ENCODE assay signal across 9 mouse cellular contexts in genomic region chr19:44474158-44474557, GRCm38 (mm10). TPM values are rescaled to one million over a fixed set of nuclear protein-coding genes. Genes with fewer than 3 reads are reported as not detected.
A peak's percentile ranks its signal among the peaks of the same experiment; 100 is the strongest.
DNase-seq lines count a peak whose midpoint lies in the region; ATAC-seq and TF ChIP-seq lines count a peak whose summit lies in the region.
"Had no signal": no experiment of that assay in that cellular context is flagged by ENCODE, and none has a peak within 500 bp of the region (broad histone marks: within the 10 kb centered on the region; RNA-seq: fewer than 3 reads in every experiment).

No protein-coding gene starts in this region.

- in situ Hi-C loops in ES-E14 (cut with MboI; ENCODE audit: low sequenced_read_pairs in 2 of 2, unreplicated experiment in 2 of 2), result no loop called here

- TF ChIP-seq POLR2A in small intestine, adult 2 months (IDR thresholded peaks at IDR 0.05; ENCODE audit: low read depth, low read length), result no peak

- peaks cover 3% of the 10 kb centered on the region; the same call in 1 of the 2 replicates for H3K27me3 ChIP-seq in heart, embryonic 10.5 days (ENCODE audit: insufficient read depth, poor library complexity, severe bottlenecking)
- no peaks in the 10 kb centered on the region for H3K27me3 ChIP-seq in small intestine, adult 2 months (ENCODE audit: control insufficient read depth, insufficient read depth, low read length)
- H3K27me3 ChIP-seq: neural tube, embryonic 12.5 days had no signal

- ATAC-seq in inflammation-experienced regulatory T-cells, adult 6 months, result no peak

- peak; percentile 72; the same call in 1 of the 2 replicates for TF ChIP-seq CTCF in small intestine, adult 2 months (IDR thresholded peaks at IDR 0.05; ENCODE audit: extremely low read depth, insufficient read length, insufficient replicate concordance, low read depth, low read length)

- H3K4me1 ChIP-seq in ES-E14 (ENCODE audit: control insufficient read depth in 2 of 2, insufficient read depth in 2 of 2, low read length in 2 of 2, poor library complexity in 1 of 2), result peaks cover 0 to 2% of the 10 kb centered on the region in 2 experiments; a peak in 1 of 4 replicates
- no peaks in the 10 kb centered on the region for H3K4me1 ChIP-seq in heart, embryonic 10.5 days
- no peaks in the 10 kb centered on the region for H3K4me1 ChIP-seq in small intestine, adult 2 months (ENCODE audit: control insufficient read depth, insufficient read depth, insufficient read length, low read length)
- H3K4me1 ChIP-seq: neural tube, embryonic 12.5 days had no signal

- no peaks in the 10 kb centered on the region for H3K9me3 ChIP-seq in ES-E14 (ENCODE audit: control insufficient read depth, insufficient read depth, low read depth, low read length)
- no peaks in the 10 kb centered on the region for H3K9me3 ChIP-seq in heart, embryonic 10.5 days
- H3K9me3 ChIP-seq: neural tube, embryonic 12.5 days had no signal

- no peak overlapping the region for H3K4me3 ChIP-seq in ES-E14 (ENCODE audit: insufficient read depth in 1 of 2, low read depth in 1 of 2, low read length in 2 of 2, poor library complexity in 1 of 2, severe bottlenecking in 1 of 2)
- no peak overlapping the region for H3K4me3 ChIP-seq in heart, embryonic 10.5 days
- H3K4me3 ChIP-seq in small intestine, adult 2 months (ENCODE audit: low read depth, low read length), result no peak overlapping the region
- H3K4me3 ChIP-seq: neural tube, embryonic 12.5 days had no signal

- DNase-seq in ES-E14 (ENCODE audit: low read depth, low spot score), result peak; percentile 91
- DNase-seq in adrenal gland, adult 2 months, result peak; percentile 86
- peak; percentile 96 for DNase-seq in embryo, embryonic 10 days (ENCODE audit: low spot score)
- DNase-seq in heart, embryonic 10.5 days (ENCODE audit: low spot score), result peak; percentile 82
- DNase-seq in layer of hippocampus, postnatal 14 days (ENCODE audit: low spot score in 2 of 2), result peak; percentile 74 to 86
- peak; percentile 95 for DNase-seq in lung, postnatal 36 days

- no peak overlapping the region for H3K9ac ChIP-seq in ES-E14 (ENCODE audit: insufficient read depth, low read depth, low read length, poor library complexity, severe bottlenecking)
- H3K9ac ChIP-seq: neural tube, embryonic 12.5 days had no signal

- H3K27ac ChIP-seq in ES-E14 (ENCODE audit: insufficient read depth, low read depth, low read length, poor library complexity, severe bottlenecking), result no peak overlapping the region
- no peak overlapping the region for H3K27ac ChIP-seq in heart, embryonic 10.5 days
- no peak overlapping the region for H3K27ac ChIP-seq in small intestine, adult 2 months (ENCODE audit: insufficient read depth, low read depth, low read length)
- H3K27ac ChIP-seq: neural tube, embryonic 12.5 days had no signal

- 4% methylated on average over 10 of the region's 10 CpGs for WGBS in heart, embryonic 10.5 days
- WGBS in small intestine, adult 2 months, result 8% methylated on average over 10 of the region's 10 CpGs

- H3K36me3 ChIP-seq in ES-E14 (ENCODE audit: control insufficient read depth, insufficient read depth, low read length, poor library complexity, severe bottlenecking), result no peaks in the 10 kb centered on the region
- no peaks in the 10 kb centered on the region for H3K36me3 ChIP-seq in heart, embryonic 10.5 days
- no peaks in the 10 kb centered on the region for H3K36me3 ChIP-seq in small intestine, adult 2 months (ENCODE audit: control insufficient read depth, insufficient read depth, low read length)
- H3K36me3 ChIP-seq: neural tube, embryonic 12.5 days had no signal

TF ChIP-seq in ES-E14, 5 proteins besides CTCF, POLR2A, EP300 and RAD21:
- TF ChIP-seq ZC3H11A (IDR thresholded peaks at IDR 0.05; ENCODE audit: borderline replicate concordance, low read depth, low read length) (peak; percentile 70; the same call in 1 of the 2 replicates), HCFC1 (IDR thresholded peaks at IDR 0.05; ENCODE audit: borderline replicate concordance, insufficient read depth, low read length) (0 out of 2 replicates have a peak, but pooled peaks have one; percentile 26), MAFK (IDR thresholded peaks at IDR 0.05; ENCODE audit: insufficient read depth, low read depth, low read length) (no peak)

RNA-seq across cellular contexts. Expression of gene Wnt8b, which starts 19.1 kb away (rescaled TPM):
- total RNA-seq in ES-E14 (2012; rRNA removed), result 0.27 and 0.69 TPM in 2 replicates
- under 1 TPM; 0.12 to 0.17 TPM for total RNA-seq in adrenal gland, adult 2 months (2021)
- 0.02 and 0.11 TPM in 2 replicates for polyA plus RNA-seq in adrenal gland, adult 2 months (2012; rRNA removed)
- polyA plus RNA-seq in heart, embryonic 10.5 days (2016; fragmentation: Nextera tagmentation; extraction: Ambion mirVana), result not detected in 2 replicates
- under 1 TPM; 0.21 to 0.37 TPM for total RNA-seq in layer of hippocampus, postnatal 14 days (2021)
- not detected in 2 replicates for polyA plus RNA-seq in small intestine, adult 2 months (2012; rRNA removed)
- polyA plus RNA-seq in inflammation-experienced regulatory T-cells, adult 6 months (2017; shearing (Covaris generic)), result not detected
